Mouse (Mus musculus): ENCODE data around the gene Zdhhc1.

Zdhhc1 gene

GRCm38 (mm10) chr8:105518436-105519313 lies 22.0 kb upstream of the Zdhhc1 start, which contains the start of gene Hsd11b2:
Hsd11b2 (plus strand) TSS chr8:105518755.
- in situ Hi-C loops (cut with MboI, MseI) = no loop called here

- in situ Hi-C loops (cut with MboI, MseI) = no loop called here
These were observed 20.6 kb upstream of the Zdhhc1 start for GRCm38 (mm10) chr8:105517346-105517745.

DNA sequence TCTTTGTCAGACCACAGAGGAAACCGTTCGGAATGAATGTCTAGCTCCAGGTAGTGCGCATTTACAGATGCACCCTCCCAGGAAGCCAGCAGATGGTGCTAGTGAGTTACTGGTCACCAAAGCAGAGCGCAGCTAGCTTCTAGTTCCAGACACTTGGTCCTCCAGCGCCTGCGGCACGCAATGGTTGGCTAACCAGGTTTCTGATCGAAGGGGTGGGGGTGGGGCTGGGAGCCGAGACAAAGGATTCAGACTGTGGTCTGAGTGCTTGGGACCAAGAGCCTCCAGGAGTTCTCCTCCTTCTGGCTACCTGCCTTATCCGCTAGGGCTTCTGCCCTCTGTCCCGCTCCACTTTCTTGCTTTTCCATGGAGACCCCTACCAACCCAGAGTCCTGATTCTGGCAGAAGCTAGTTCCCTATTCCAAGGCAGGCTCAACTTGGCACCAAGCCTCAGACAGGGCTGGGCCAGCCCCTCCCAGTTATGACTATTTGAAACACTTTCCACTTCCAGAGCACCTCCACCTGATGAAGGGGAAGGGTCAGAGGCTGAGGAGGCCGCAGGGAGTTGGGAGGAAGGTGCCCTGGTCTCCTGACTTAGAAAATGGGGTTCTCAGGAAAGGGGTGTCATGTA lies 19.4 kb upstream of the Zdhhc1 start:
- in situ Hi-C loops (cut with MboI, MseI) = no loop called here

DNA sequence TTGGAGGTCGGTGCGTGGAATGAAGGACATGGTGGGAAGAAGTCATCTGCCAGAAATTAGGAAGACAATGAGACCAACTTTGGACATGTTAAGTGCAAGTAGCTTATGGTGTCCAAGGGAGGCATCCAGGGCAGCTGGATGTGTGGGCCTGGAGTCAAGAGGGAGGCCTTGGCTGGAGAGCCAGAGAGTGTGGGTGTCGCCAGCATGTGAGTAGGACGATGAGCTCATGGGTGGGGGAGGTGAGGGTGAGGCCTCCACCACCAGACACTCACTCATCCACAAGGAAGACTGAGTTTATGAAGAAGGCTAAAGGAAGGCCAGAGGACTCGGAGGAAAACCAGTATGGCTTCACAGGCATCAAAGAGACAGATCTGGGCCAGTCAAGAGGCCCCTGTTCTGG lies 18.0 kb upstream of the Zdhhc1 start:
- in situ Hi-C loops (cut with MboI, MseI) = no loop called here

DNA sequence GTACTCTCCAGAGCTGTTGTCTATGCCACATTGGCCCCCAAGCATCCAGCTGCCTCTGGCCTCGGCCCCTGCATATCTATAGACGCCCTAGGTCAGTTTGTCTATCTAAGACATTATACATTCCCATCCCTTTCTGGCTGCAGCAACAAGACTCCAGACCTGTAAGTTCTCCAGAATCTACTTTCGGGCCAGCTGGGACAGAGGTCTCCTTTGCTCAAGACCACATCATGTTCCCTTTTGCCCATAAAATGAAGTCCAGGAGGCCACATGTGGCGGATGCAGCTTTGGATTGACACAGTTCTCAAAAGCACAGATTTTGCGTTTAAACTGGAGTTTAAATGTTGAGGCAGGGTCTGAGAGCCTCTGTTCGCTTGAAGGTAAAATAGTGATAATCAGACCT lies 17.5 kb upstream of the Zdhhc1 start:
- in situ Hi-C loops (cut with MboI, MseI) = no loop called here

GRCm38 (mm10) chr8:105509997-105510735 lies 13.5 kb upstream of the Zdhhc1 start:
- in situ Hi-C loops (cut with MboI, MseI) = no loop called here

GRCm38 (mm10) chr8:105508758-105509157 lies 12.1 kb upstream of the Zdhhc1 start:
- in situ Hi-C loops (cut with MboI, MseI) = no loop called here

DNA sequence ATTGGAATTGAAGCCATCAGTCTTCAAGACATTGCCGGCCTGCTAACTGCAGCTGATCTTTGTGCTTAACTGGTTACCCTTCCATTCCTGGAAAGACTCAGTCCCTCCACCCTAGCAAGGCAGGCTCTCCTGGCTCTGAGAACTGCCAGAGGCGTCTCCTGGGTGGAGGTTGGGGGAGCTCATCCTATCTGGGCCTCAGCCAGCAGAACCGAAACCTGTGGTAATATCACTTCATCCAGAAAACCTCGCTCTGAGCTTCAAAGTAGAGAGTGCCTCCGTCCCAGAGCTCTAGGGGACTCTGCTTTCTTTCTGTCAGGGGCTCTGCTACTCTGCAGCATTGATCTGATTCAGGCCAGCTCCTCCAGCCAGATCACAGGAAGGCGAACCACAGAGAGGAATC lies 10.3 kb upstream of the Zdhhc1 start:
- in situ Hi-C loops (cut with MboI, MseI) = no loop called here

DNA sequence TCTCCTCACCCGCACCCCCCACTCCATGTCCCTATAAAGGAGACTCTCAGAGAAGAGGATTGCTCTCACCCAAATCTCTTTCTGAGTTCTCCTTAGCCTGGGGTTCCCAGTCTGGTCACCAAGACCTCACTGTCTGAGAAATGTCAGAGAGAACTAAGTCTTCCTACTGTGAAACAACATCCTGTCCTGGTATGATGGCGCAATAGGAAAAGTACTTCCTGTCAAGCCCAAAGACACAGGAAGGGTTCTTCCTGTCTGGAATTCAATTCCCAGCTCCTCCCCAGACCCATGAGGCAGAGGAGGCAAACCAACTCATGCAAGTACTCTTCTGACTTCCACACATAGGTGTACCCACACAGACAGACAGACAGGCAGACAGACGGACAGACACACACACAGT lies 7.9 kb upstream of the Zdhhc1 start:
- in situ Hi-C loops (cut with MboI, MseI) = no loop called here

GRCm38 (mm10) chr8:105499787-105500186 lies 3.1 kb upstream of the Zdhhc1 start:
- in situ Hi-C loops (cut with MboI, MseI) = loop anchor here in 1 of 2 experiments (10.0 kb wide), 1 partner anchor 1315 kb away; no protein-coding TSS in a partner anchor

GRCm38 (mm10) chr8:105495350-105496302 lies 1.1 kb downstream of the Zdhhc1 start:
- in situ Hi-C loops (cut with MboI, MseI) = loop anchor here in 1 of 2 experiments (10.0 kb wide), 1 partner anchor 1319 kb away; no protein-coding TSS in a partner anchor

GRCm38 (mm10) chr8:105494566-105494965 lies 2.1 kb downstream of the Zdhhc1 start:
- in situ Hi-C loops (cut with MboI, MseI) = loop anchor here in 1 of 2 experiments (10.0 kb wide), 1 partner anchor 1320 kb away; no protein-coding TSS in a partner anchor

GRCm38 (mm10) chr8:105493495-105493894 lies 3.2 kb downstream of the Zdhhc1 start:
- in situ Hi-C loops (cut with MboI, MseI) = loop anchor here in 1 of 2 experiments (10.0 kb wide), 1 partner anchor 1321 kb away; no protein-coding TSS in a partner anchor

- in situ Hi-C loops (cut with MboI, MseI) = no loop called here
These were observed 7.4 kb downstream of the Zdhhc1 start for GRCm38 (mm10) chr8:105489281-105489680.

DNA sequence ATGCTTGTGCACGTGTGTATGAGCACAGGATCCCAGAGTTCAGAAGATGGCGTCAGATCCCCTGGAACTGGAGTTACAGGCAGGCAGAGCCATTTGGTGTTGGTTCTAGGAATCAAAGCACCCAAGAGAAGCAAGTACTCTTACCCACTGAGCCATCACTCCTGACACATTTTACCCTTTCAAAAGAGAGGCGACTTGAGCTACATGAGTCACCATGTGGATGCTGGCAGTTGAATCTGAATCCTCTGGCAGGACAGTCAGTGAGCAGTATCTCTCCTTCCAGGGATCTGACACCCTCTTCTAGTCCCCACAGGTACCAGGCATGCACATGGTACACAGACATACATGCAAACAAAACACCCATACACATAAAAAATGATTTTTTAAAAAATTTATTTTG lies 8.6 kb downstream of the Zdhhc1 start:
- in situ Hi-C loops (cut with MboI, MseI) = no loop called here

GRCm38 (mm10) chr8:105484392-105484791 lies 12.3 kb downstream of the Zdhhc1 start:
- in situ Hi-C loops (cut with MboI, MseI) = no loop called here

- in situ Hi-C loops (cut with MboI, MseI) = no loop called here
These were observed 12.7 kb downstream of the Zdhhc1 start for GRCm38 (mm10) chr8:105484030-105484368.

GRCm38 (mm10) chr8:105483212-105484029 lies 13.3 kb downstream of the Zdhhc1 start:
- in situ Hi-C loops (cut with MboI, MseI) = no loop called here

GRCm38 (mm10) chr8:105482123-105482522 lies 14.6 kb downstream of the Zdhhc1 start:
- in situ Hi-C loops (cut with MboI, MseI) = no loop called here

- in situ Hi-C loops (cut with MboI, MseI) = no loop called here
These were observed 15.2 kb downstream of the Zdhhc1 start for GRCm38 (mm10) chr8:105481453-105481852.
